Mouse (Mus musculus) MEL (cell line): ENCODE data around the gene Tbc1d1. TPM values are rescaled to one million over a fixed set of nuclear protein-coding genes. Genes with fewer than 3 reads are reported as not detected.

Source experiments
- DNase-seq: peaks from one replicate; pipeline ENCODE4 v3.0.0; 2011; ENCODE audit warnings: low read depth, low spot score
- H3K27ac ChIP-seq: 2 replicates; pipeline ENCODE4 v1.5.1; 2012; ENCODE audit warnings: low read depth, mild to moderate bottlenecking, control low read depth, low read length, moderate library complexity; ENCODE audit not compliant: control insufficient read depth
- H3K27me3 ChIP-seq, 2 experiments: fragments of 150-350 bp in 1 of 2; sonication (generic) in 1 of 2; 2 replicates each; pipeline ENCODE4 v1.6.1; 2012; ENCODE audit warnings: low read length in 2 of 2, mild to moderate bottlenecking in 2 of 2, improper control_type of control experiment in 1 of 2, moderate library complexity in 1 of 2; ENCODE audit not compliant: insufficient read depth in 2 of 2, control insufficient read depth in 1 of 2
- H3K36me3 ChIP-seq, 2 experiments: 2 replicates each; pipeline ENCODE4 v1.6.1; 2012 to 2014; ENCODE audit warnings: low read length in 2 of 2, improper control_type of control experiment in 1 of 2, inconsistent platforms in 1 of 2, mild to moderate bottlenecking in 1 of 2; ENCODE audit not compliant: insufficient read depth in 2 of 2, control insufficient read depth in 1 of 2
- H3K4me1 ChIP-seq, 2 experiments: fragments of 150-350 bp in 1 of 2; sonication (generic) in 1 of 2; 2 replicates each; pipeline ENCODE4 v1.6.1; 2012; ENCODE audit warnings: low read length in 2 of 2, improper control_type of control experiment in 1 of 2, mild to moderate bottlenecking in 1 of 2; ENCODE audit not compliant: insufficient read depth in 2 of 2, control insufficient read depth in 1 of 2
- H3K4me3 ChIP-seq, 2 experiments: fragments of 150-350 bp in 1 of 2; sonication (generic) in 1 of 2; 2 replicates each; pipeline ENCODE4 v1.5.1; 2012; ENCODE audit warnings: low read depth in 2 of 2, low read length in 2 of 2, mild to moderate bottlenecking in 2 of 2, moderate library complexity in 2 of 2, control low read depth in 1 of 2, improper control_type of control experiment in 1 of 2; ENCODE audit not compliant: control insufficient read depth in 1 of 2, insufficient read depth in 1 of 2
- H3K79me2 ChIP-seq: 2 replicates; pipeline ENCODE4 v1.6.1; 2012; ENCODE audit warnings: mild to moderate bottlenecking, low read length, moderate library complexity; ENCODE audit not compliant: control insufficient read depth, poor library complexity, insufficient read depth
- H3K9ac ChIP-seq: 2 replicates; pipeline ENCODE4 v1.6.1; 2012; ENCODE audit warnings: low read depth, mild to moderate bottlenecking, control low read depth, low read length, moderate library complexity; ENCODE audit not compliant: control insufficient read depth, poor library complexity, severe bottlenecking
- H3K9me3 ChIP-seq: fragments of 150-350 bp; sonication (generic); replicated peaks from 2 replicates; pipeline ENCODE4 v1.6.1; 2012; ENCODE audit warnings: mild to moderate bottlenecking, low read length, improper control_type of control experiment, moderate library complexity; ENCODE audit not compliant: insufficient read depth
- CTCF ChIP-seq, 3 experiments: IDR thresholded peaks in 2 of 3; conservative IDR thresholded peaks in 1 of 3; 2 replicates each; pipeline ENCODE4 v1.5.1; 2011 to 2012; ENCODE audit warnings: low read length in 3 of 3, low read depth in 2 of 3, mild to moderate bottlenecking in 2 of 3, improper control_type of control experiment in 1 of 3, inconsistent platforms in 1 of 3, mixed read lengths in 1 of 3, moderate library complexity in 1 of 3; ENCODE audit not compliant: control insufficient read depth in 1 of 3, insufficient read depth in 1 of 3, poor library complexity in 1 of 3, severe bottlenecking in 1 of 3
- HCFC1 ChIP-seq: IDR thresholded peaks from 2 replicates; pipeline ENCODE4 v1.6.1; 2012; ENCODE audit warnings: low read depth, mild to moderate bottlenecking, inconsistent platforms, low read length, improper control_type of control experiment, moderate library complexity
- KAT2A ChIP-seq: conservative IDR thresholded peaks from 2 replicates; pipeline ENCODE4 v1.6.1; 2012; ENCODE audit warnings: low read depth, low read length, improper control_type of control experiment, inconsistent platforms
- MAZ ChIP-seq: IDR thresholded peaks from 2 replicates; pipeline ENCODE4 v1.6.1; 2012; ENCODE audit warnings: low read depth, mild to moderate bottlenecking, inconsistent platforms, low read length, improper control_type of control experiment
- POLR2AphosphoS2 ChIP-seq: IDR thresholded peaks from 2 replicates; pipeline ENCODE4 v1.6.1; 2011; ENCODE audit warnings: low read length, improper control_type of control experiment
- RCOR1 ChIP-seq: IDR thresholded peaks from 2 replicates; pipeline ENCODE4 v1.6.1; 2012; ENCODE audit warnings: low read depth, mild to moderate bottlenecking, inconsistent platforms, low read length, improper control_type of control experiment
- SIN3A ChIP-seq: IDR thresholded peaks from 2 replicates; pipeline ENCODE4 v1.6.1; 2012; ENCODE audit warnings: low read length, improper control_type of control experiment, inconsistent platforms
- SMC3 ChIP-seq: IDR thresholded peaks from 2 replicates; pipeline ENCODE4 v1.6.1; 2011; ENCODE audit warnings: low read depth, low read length, improper control_type of control experiment
- TAL1 ChIP-seq: IDR thresholded peaks from 2 replicates; pipeline ENCODE4 v1.6.1; 2012; ENCODE audit warnings: mild to moderate bottlenecking, inconsistent platforms, low read length, moderate library complexity, mixed read lengths
- UBTF ChIP-seq: IDR thresholded peaks from 2 replicates; pipeline ENCODE4 v1.6.1; 2012; ENCODE audit warnings: low read depth, mild to moderate bottlenecking, inconsistent platforms, low read length, improper control_type of control experiment, moderate library complexity, borderline replicate concordance; ENCODE audit not compliant: insufficient read depth
- ZC3H11A ChIP-seq: IDR thresholded peaks from 2 replicates; pipeline ENCODE4 v1.6.1; 2012; ENCODE audit warnings: low read depth, mild to moderate bottlenecking, inconsistent platforms, low read length, improper control_type of control experiment
- ZKSCAN1 ChIP-seq: IDR thresholded peaks from 2 replicates; pipeline ENCODE4 v1.6.1; 2012; ENCODE audit warnings: low read depth, mild to moderate bottlenecking, inconsistent platforms, low read length, improper control_type of control experiment, moderate library complexity
- polyA plus RNA-seq, 2 experiments: library from polyadenylated mRNA; stranded (reverse) in 1 of 2; unstranded in 1 of 2; fragments of >175 nt in 1 of 2; fragments of >200 nt in 1 of 2; gene quantifications; 2 replicates each; pipeline versions ENCODE4 v1.2.1 to v1.2.4; 2012; ENCODE audit warnings: low replicate concordance in 2 of 2, low read depth in 1 of 2; ENCODE audit not compliant: insufficient read length in 2 of 2, insufficient read depth in 1 of 2, missing spikeins in 1 of 2
- total RNA-seq: library from RNA; depleted of rRNA; stranded (reverse); fragments of 300-350 nt; gene quantifications from 2 replicates; pipeline ENCODE4 v1.2.3, GENCODE M21; 2012

Gene Tbc1d1
- total and polyA plus RNA-seq, 3 experiments: 22.5 to 24.4 TPM; not detected in 1

DNA sequence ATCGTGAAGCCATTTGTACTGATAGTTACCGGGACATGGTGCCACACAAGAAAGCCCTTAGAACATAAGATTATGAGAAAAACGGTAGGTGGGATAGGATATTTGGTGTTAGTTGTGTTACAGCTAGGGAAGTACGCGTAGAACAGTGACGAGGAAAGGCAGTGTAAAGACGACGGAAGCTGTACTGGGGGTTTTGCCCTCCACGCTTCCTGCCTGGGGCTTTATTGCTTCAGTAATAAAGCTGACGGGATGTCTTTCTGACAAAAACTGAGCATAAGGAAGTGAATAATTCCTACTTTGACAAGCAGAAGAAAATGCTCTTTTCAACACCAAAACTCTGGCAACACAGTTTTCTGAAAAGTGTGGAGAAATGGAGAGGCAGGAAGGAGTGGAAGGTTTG lies 186.0 kb downstream of the Tbc1d1 start:
- H3K4me1 ChIP-seq: 0 out of 4 replicates have a peak, but pooled peaks cover 2 to 5% of the 10 kb centered on the region in 2 experiments
- no peak overlapping the region for H3K4me3 ChIP-seq
- peaks cover 0 to 3% of the 10 kb centered on the region in 2 experiments; a peak in 3 of 4 replicates for H3K36me3 ChIP-seq
- no peaks in the 10 kb centered on the region for H3K9me3 ChIP-seq
- H3K9ac ChIP-seq: no peak overlapping the region
- TF ChIP-seq MAZ (no peak), ZC3H11A (no peak), KAT2A (no peak), RCOR1 (no peak), CTCF (IDR thresholded peaks at IDR 0.05 in 2 of 3, conservative IDR thresholded peaks at IDR 0.05 in 1 of 3; ENCODE audit: control insufficient read depth in 1 of 3, insufficient read depth in 1 of 3, low read depth in 2 of 3, low read length in 3 of 3, poor library complexity in 1 of 3, severe bottlenecking in 1 of 3) (no peak), UBTF (no peak), HCFC1 (no peak), POLR2AphosphoS2 (no peak), ZKSCAN1 (no peak), SIN3A (no peak), SMC3 (no peak)
- TF ChIP-seq, all 39 proteins: peak for 0
- Histone ChIP-seq H3K79me2 (no peaks in the 10 kb centered on the region), H3K27me3 (no peaks in the 10 kb centered on the region), H3K27ac (no peak overlapping the region)
- DNase-seq: no peak

DNA sequence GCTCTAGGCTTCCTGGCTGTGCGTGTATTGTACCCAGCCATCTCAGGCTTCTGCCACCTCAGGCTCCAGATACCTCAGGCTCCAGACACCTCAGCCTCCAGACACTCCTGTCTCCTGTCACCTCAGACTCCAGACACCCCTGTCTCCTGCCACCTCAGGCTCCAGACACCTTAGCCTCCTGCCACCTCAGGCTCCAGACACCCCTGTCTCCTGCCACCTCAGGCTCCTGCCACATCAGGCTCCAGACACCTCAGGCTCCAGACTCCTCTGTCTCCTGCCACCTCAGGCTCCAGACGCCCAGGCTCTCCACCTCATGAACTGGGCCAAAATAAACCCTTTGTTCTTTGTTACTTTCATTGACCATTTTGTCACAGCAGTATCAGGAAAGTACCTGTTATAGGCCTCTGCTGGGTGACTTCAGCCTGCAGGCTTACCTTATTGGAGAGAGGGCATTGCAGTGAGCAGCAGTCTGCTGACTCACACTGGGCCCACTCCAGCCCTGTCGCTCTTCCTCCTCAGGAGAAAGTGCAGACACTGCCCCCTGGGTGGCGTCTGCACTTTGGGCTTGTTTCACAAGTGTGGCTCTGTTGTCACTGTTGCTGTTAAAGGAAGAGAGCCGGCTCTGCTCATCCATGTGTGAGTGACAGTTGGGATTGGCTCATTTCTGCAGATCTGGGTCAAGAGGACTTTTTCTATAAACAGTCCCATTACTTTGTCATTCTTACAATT lies 188.0 kb downstream of the Tbc1d1 start:
- Histone ChIP-seq H3K9ac (no peak overlapping the region), H3K79me2 (no peaks in the 10 kb centered on the region), H3K27me3 (no peaks in the 10 kb centered on the region), H3K36me3 (peaks cover 0 to 10% of the 10 kb centered on the region in 2 experiments; a peak in 3 of 4 replicates), H3K4me1 (peaks cover 2 to 10% of the 10 kb centered on the region in 2 experiments; a peak in 2 of 4 replicates), H3K9me3 (no peaks in the 10 kb centered on the region), H3K27ac (no peak overlapping the region), H3K4me3 (no peak overlapping the region)
- peak; percentile 29 for DNase-seq
- TF ChIP-seq CTCF (IDR thresholded peaks at IDR 0.05 in 2 of 3, conservative IDR thresholded peaks at IDR 0.05 in 1 of 3; ENCODE audit: control insufficient read depth in 1 of 3, insufficient read depth in 1 of 3, low read depth in 2 of 3, low read length in 3 of 3, poor library complexity in 1 of 3, severe bottlenecking in 1 of 3) (peak in 1 of 3 experiments; percentile 4; a peak in 1 of 6 replicates), TAL1 (no peak)

DNA sequence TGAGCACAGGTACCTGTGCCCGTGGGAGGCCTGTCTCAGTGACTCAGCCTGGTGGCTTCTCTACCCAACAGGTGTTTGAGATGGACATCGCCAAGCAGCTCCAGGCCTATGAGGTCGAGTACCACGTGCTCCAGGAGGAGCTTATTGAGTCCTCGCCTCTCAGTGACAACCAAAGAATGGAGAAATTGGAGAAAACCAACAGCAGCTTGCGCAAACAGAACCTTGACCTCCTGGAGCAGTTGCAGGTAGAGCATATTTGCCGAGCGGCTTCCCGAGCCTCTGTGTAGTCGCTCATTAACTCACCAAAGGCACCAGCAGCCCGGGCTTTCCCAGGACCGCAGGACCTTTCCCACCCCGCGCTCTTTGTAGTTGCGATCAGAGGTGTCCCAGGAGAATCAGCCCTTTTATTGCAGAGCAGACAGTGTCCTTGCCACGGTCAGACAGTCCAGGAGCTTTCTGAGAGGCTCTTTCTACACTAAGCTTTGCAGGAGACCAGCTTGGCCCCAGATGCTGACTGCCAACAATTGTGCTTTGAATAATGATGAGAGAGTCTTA lies 189.2 kb downstream of the Tbc1d1 start:
- H3K27me3 ChIP-seq: no peaks in the 10 kb centered on the region
- H3K27ac ChIP-seq: no peak overlapping the region
- peaks cover 2 to 10% of the 10 kb centered on the region in 2 experiments; a peak in 2 of 4 replicates for H3K4me1 ChIP-seq
- no peak overlapping the region for H3K9ac ChIP-seq
- H3K4me3 ChIP-seq: no peak overlapping the region
- peaks cover 0 to 10% of the 10 kb centered on the region in 2 experiments; a peak in 3 of 4 replicates for H3K36me3 ChIP-seq
- TF ChIP-seq TAL1: no peak
- DNase-seq: no peak
- no peaks in the 10 kb centered on the region for H3K9me3 ChIP-seq
- H3K79me2 ChIP-seq: no peaks in the 10 kb centered on the region
